8 mouse cellular contexts compared by ENCODE assay signal in genomic region chr14:51090077-51090781, GRCm38 (mm10). TPM values are rescaled to one million over a fixed set of nuclear protein-coding genes. Genes with fewer than 3 reads are reported as not detected.
A peak's percentile ranks its signal among the peaks of the same experiment; 100 is the strongest.
DNase-seq lines count a peak whose midpoint lies in the region; TF ChIP-seq lines count a peak whose summit lies in the region.

No protein-coding gene starts in this region.

- DNase-seq in ZHBTc4 (ENCODE audit: low read depth, low spot score) = peak; percentile 89
- DNase-seq in cerebellum, postnatal 4 days (ENCODE audit: low spot score in 2 of 2) = peak; percentile 40 to 81
- DNase-seq in gastrocnemius, adult 2 months = peak; percentile 81
- DNase-seq in induced T-regulatory cell, adult 2 months (ENCODE audit: low read depth) = peak; percentile 93
- peak; percentile 56 to 93 for DNase-seq in left cerebral cortex, adult 9 months (ENCODE audit: low spot score in 2 of 2)
- DNase-seq in right cerebral cortex, postnatal 14 days = peak; percentile 66
- peak; percentile 90 for DNase-seq in yolk sac, embryonic 10.5 days (ENCODE audit: low spot score)

- H3K27ac ChIP-seq in gastrocnemius, adult 2 months = peak overlapping the region; percentile 86

- peaks cover 42% of the 10 kb centered on the region for H3K4me1 ChIP-seq in megakaryocyte, embryonic 14.5 days

- no peaks in the 10 kb centered on the region for H3K9me3 ChIP-seq in megakaryocyte, embryonic 14.5 days

- intact Hi-C loops in gastrocnemius, adult 2 months (cut with DNase I) = no loop called here

- H3K27me3 ChIP-seq in megakaryocyte, embryonic 14.5 days (replicated peaks) = no peaks in the 10 kb centered on the region

- no peak for TF ChIP-seq CTCF in gastrocnemius, adult 2 months (IDR thresholded peaks at IDR 0.05)

- H3K4me3 ChIP-seq in gastrocnemius, adult 2 months = peak overlapping the region; percentile 87
- H3K4me3 ChIP-seq in megakaryocyte, embryonic 14.5 days (replicated peaks) = peak overlapping the region; percentile 96

- H3K36me3 ChIP-seq in megakaryocyte, embryonic 14.5 days (replicated peaks; ENCODE audit: low read length) = no peaks in the 10 kb centered on the region

RNA-seq across cellular contexts. Expression of gene Rnase4, which starts 0.6 kb away (rescaled TPM):
- total RNA-seq in gastrocnemius, adult 2 months (2021) = 10 to 100 TPM; 34.6 to 40.1 TPM
- polyA plus RNA-seq in megakaryocyte, embryonic 14.5 days (2012; ENCODE audit: insufficient read depth, low replicate concordance) = 1.6 TPM in 1 of 2 replicates, not detected in the other

RNA-seq across cellular contexts. Expression of gene Ang, which starts 0.7 kb away (rescaled TPM):
- total RNA-seq in gastrocnemius, adult 2 months (2021) = 1 to 10 TPM; 4.0 TPM
- polyA plus RNA-seq in megakaryocyte, embryonic 14.5 days (2012; ENCODE audit: insufficient read depth, low replicate concordance) = not detected in 2 replicates

RNA-seq across cellular contexts. Expression of gene Olfr750, which starts 16.0 kb away (rescaled TPM):
- not detected for total RNA-seq in gastrocnemius, adult 2 months (2021)
- not detected in 2 replicates for polyA plus RNA-seq in megakaryocyte, embryonic 14.5 days (2012; ENCODE audit: insufficient read depth, low replicate concordance)

RNA-seq across cellular contexts. Expression of gene Eddm3b, which starts 24.0 kb away (rescaled TPM):
- total RNA-seq in gastrocnemius, adult 2 months (2021) = not detected
- polyA plus RNA-seq in megakaryocyte, embryonic 14.5 days (2012; ENCODE audit: insufficient read depth, low replicate concordance) = not detected in 2 replicates

RNA-seq across cellular contexts. Expression of gene Rnase12, which starts 32.8 kb away (rescaled TPM):
- total RNA-seq in gastrocnemius, adult 2 months (2021) = not detected
- polyA plus RNA-seq in megakaryocyte, embryonic 14.5 days (2012; ENCODE audit: insufficient read depth, low replicate concordance) = not detected in 2 replicates

Comparison
In these comparisons a context has a peak if more than half of its experiments do, and no peak if none do; other contexts are left out.
1. Peak in every context shown above with its lines: DNase-seq, H3K4me3 ChIP-seq and H3K27ac ChIP-seq.